Mouse (Mus musculus) limb, embryonic 13.5 days (tissue): Measurements from ENCODE around the gene Myh10. TPM values are rescaled to one million over a fixed set of nuclear protein-coding genes. Genes with fewer than 3 reads are reported as not detected.

Experiments
- ATAC-seq: fragments of 200-750 bp; cut with Nextera tagmentation; 2 replicates; pipeline ENCODE4 v1.8.0; 2017; ENCODE audit warnings: low read depth, moderate number of reproducible peaks, moderate TSS enrichment; ENCODE audit not compliant: low FRiP score
- H3K27ac ChIP-seq: fragments of 300-500 bp; sonication (generic); 2 replicates; pipeline ENCODE4 v1.5.1; 2015; ENCODE audit warnings: inconsistent platforms, mild to moderate bottlenecking, moderate library complexity
- H3K27me3 ChIP-seq: fragments of 300-500 bp; sonication (generic); 2 replicates; pipeline ENCODE4 v1.6.1; 2015; ENCODE audit warnings: mild to moderate bottlenecking, inconsistent platforms
- H3K36me3 ChIP-seq: fragments of 300-500 bp; sonication (generic); 2 replicates; pipeline ENCODE4 v1.6.1; 2015; ENCODE audit warnings: inconsistent platforms, mild to moderate bottlenecking, moderate library complexity
- H3K4me1 ChIP-seq: fragments of 300-500 bp; sonication (generic); 2 replicates; pipeline ENCODE4 v1.6.1; 2015; ENCODE audit warnings: inconsistent platforms
- H3K4me2 ChIP-seq: fragments of 300-500 bp; sonication (generic); replicated peaks from 2 replicates; pipeline ENCODE4 v1.6.1; 2015; ENCODE audit warnings: inconsistent platforms, mild to moderate bottlenecking, moderate library complexity
- H3K4me3 ChIP-seq: fragments of 300-500 bp; sonication (generic); 2 replicates; pipeline ENCODE4 v1.5.1; 2015; ENCODE audit warnings: moderate library complexity, mild to moderate bottlenecking, inconsistent platforms
- H3K9ac ChIP-seq: fragments of 300-500 bp; sonication (generic); 2 replicates; pipeline ENCODE4 v1.6.1; 2015; ENCODE audit warnings: mild to moderate bottlenecking, inconsistent platforms
- H3K9me3 ChIP-seq: fragments of 300-500 bp; sonication (generic); 2 replicates; pipeline ENCODE4 v1.6.1; 2016; ENCODE audit warnings: inconsistent platforms
- WGBS: fragments of 180-500 bp; shearing (Covaris S2); methylation state at CpG from one replicate; pipeline ENCODE4 v1.1.7; 2015; 5-methylcytosine and 5-hydroxymethylcytosine counted together
- polyA plus RNA-seq: library from polyadenylated mRNA; unstranded; fragments of >200 nt; fragmentation: Nextera tagmentation; extraction: Ambion mirVana; gene quantifications from 2 replicates; pipeline ENCODE4 v1.2.1, GENCODE M21; 2015

Myh10 gene
- polyA plus RNA-seq = 151 and 159 TPM in 2 replicates

DNA sequence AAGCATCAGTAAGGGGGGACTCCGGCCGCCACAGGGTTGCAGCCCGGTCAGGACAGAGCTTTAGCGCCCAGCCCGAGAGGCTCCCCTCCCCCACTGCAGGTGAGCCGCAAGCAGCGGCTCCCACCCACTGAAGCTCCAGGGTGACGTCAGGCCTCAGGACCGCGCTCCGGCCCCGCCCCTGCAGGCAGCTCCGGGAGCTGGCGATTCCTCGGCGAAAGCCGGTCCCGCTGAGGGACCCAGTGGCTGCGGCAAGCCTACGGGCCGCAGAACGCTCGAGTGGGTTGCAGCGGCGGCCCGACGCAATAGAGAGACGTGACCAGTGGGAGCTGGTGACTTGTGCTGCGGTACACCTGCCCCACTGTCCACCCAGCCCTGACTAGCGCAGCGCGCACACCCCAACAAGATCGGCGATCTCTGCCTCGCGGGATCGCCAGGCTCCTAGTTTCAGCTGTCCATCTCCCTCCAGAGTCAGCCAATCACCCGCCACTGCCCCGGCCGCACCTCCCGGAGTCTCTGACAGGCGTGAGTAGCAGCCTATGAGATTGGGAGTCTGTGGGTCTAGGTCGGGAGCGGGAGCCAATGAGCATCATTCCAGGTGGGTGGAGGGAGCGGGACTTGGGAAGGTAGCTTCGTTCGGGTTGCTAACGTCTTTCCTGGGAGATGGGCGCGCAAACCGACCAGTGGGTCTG, at the start of gene Myh10:
Gene Myh10 (plus strand): TSS at position 239 of the 689 bp plus-strand sequence.
- peak within 1 kb of the TSS; percentile 97 for H3K27ac ChIP-seq
- WGBS = under 1% methylated on average over 51 of the region's 51 CpGs
- peak within 1 kb of the TSS; percentile 84 for H3K4me2 ChIP-seq
- H3K9ac ChIP-seq = peak within 1 kb of the TSS; percentile 94
- H3K36me3 ChIP-seq = no peaks in the 10 kb centered on the region
- H3K4me1 ChIP-seq = peaks cover 23% of the 10 kb centered on the region
- no peaks in the 10 kb centered on the region for H3K27me3 ChIP-seq
- H3K9me3 ChIP-seq = no peaks in the 10 kb centered on the region
- peak within 1 kb of the TSS; percentile 74 for H3K4me3 ChIP-seq
- peak; percentile 99 for ATAC-seq

DNA sequence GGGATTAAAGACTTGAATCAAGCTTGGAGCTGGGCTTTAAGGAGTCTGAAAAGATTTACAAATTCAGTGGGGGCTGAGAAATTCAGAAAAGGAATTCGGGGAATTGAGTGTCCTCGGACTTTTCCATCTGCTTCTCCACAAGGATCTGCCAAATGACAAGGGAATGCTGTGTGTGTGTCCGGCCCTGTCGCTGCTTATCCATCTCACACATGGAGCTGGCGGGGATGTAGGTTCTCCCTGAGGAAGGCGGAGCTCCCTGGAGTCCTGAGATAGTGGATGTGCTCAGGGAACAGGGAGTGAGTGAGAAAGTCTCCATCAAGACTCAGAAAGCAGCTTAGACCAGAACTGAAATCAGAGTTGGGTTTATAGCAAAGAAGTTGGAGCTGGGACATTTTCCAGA, 46.6 kb upstream of the Myh10 start:
- no peak for ATAC-seq
- Histone ChIP-seq H3K9me3 (no peaks in the 10 kb centered on the region), H3K27ac (no peak overlapping the region), H3K27me3 (no peaks in the 10 kb centered on the region), H3K4me3 (no peak overlapping the region), H3K4me2 (no peak overlapping the region), H3K4me1 (peaks cover 12% of the 10 kb centered on the region; the same call in 1 of the 2 replicates), H3K9ac (no peak overlapping the region), H3K36me3 (no peaks in the 10 kb centered on the region)
- 74% methylated on average over 6 of the region's 6 CpGs for WGBS

DNA sequence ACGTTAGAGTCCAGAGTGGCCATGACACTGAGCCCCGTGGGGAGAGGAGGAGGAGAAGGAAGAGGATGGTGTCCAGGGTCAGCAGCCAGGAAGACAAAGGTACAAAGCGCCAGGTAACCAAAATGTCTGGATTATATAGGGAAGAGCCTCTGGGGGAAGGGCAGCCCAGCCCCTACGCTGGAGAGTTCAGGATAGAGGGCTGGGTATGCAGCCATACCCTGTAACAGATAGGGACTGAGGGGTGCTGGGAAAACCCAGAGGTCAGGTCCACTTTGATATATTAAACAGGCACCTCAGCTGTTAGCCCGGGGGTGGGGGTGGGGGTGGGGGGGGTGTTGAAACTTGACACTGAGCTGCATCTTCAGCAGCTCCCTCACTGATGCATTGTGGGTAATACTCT, 43.6 kb upstream of the Myh10 start:
- no peak overlapping the region for H3K27ac ChIP-seq
- no peaks in the 10 kb centered on the region for H3K9me3 ChIP-seq
- ATAC-seq = no peak
- H3K36me3 ChIP-seq = no peaks in the 10 kb centered on the region
- H3K9ac ChIP-seq = no peak overlapping the region
- no peak overlapping the region for H3K4me3 ChIP-seq
- peaks cover 12% of the 10 kb centered on the region; the same call in 1 of the 2 replicates for H3K4me1 ChIP-seq
- 55% methylated on average over 5 of the region's 5 CpGs for WGBS
- H3K4me2 ChIP-seq = no peak overlapping the region
- H3K27me3 ChIP-seq = no peaks in the 10 kb centered on the region

DNA sequence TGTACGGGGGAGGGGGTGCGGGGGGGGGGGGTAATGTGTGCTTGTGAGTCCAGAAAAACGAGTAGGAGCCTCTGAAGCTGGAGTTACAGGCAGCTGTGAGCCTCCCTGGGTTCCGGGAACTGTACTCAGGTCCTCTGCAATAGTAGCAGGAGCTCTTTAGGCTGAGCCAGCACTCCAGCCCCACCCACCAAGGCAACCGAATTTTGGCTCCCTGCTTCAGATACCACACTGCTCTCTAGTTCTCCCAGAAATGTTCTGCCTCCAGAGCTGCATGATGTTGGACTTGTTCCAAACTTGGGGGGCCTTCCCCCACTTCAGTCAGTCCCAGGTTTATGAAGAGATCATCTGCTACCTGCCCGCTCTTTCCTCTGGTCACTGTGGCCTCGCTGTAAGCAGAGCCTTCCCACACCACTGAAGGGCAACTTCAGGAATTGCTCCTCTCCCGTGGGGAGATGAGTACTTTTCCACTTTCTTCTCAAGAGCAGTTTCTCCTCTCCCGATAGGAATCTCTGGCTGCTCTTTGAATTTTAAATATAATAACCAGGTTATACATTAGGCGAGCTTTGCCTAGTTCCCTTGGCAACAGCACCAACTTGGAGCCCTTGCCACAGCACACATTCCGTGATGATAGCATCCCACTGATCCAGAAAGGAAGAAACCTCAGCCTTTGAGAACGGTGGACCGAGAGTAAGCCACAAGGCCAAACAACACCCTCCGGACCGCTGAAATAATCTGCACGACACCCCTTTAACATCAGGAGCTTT, 42.8 kb upstream of the Myh10 start:
- WGBS = 67% methylated on average over 16 of the region's 16 CpGs
- H3K27ac ChIP-seq = no peak overlapping the region

GRCm38 (mm10) chr11:68651518-68651917, 39.8 kb upstream of the Myh10 start:
- H3K4me3 ChIP-seq = no peak overlapping the region
- H3K9me3 ChIP-seq = no peaks in the 10 kb centered on the region
- H3K27me3 ChIP-seq = no peaks in the 10 kb centered on the region
- H3K4me2 ChIP-seq = no peak overlapping the region
- no peak for ATAC-seq
- H3K27ac ChIP-seq = no peak overlapping the region
- peaks cover 9% of the 10 kb centered on the region for H3K4me1 ChIP-seq
- H3K9ac ChIP-seq = no peak overlapping the region
- WGBS = 94% methylated on average over 2 of the region's 2 CpGs
- no peaks in the 10 kb centered on the region for H3K36me3 ChIP-seq

More for the DNA sequence above, 42.8 kb upstream of the Myh10 start:
- Histone ChIP-seq H3K9me3 (no peaks in the 10 kb centered on the region), H3K27me3 (no peaks in the 10 kb centered on the region), H3K9ac (no peak overlapping the region), H3K4me3 (no peak overlapping the region), H3K4me1 (peaks cover 12% of the 10 kb centered on the region; the same call in 1 of the 2 replicates), H3K4me2 (no peak overlapping the region), H3K36me3 (no peaks in the 10 kb centered on the region)
- no peak for ATAC-seq

- Histone ChIP-seq H3K4me1 (peaks cover 21% of the 10 kb centered on the region), H3K27ac (no peak overlapping the region), H3K27me3 (no peaks in the 10 kb centered on the region), H3K9ac (no peak overlapping the region), H3K9me3 (no peaks in the 10 kb centered on the region), H3K4me2 (no peak overlapping the region), H3K36me3 (no peaks in the 10 kb centered on the region), H3K4me3 (no peak overlapping the region)
- 84% methylated on average over 1 of the region's 1 CpGs for WGBS
- no peak for ATAC-seq
These were observed 35.8 kb upstream of the Myh10 start for GRCm38 (mm10) chr11:68655524-68655923.

DNA sequence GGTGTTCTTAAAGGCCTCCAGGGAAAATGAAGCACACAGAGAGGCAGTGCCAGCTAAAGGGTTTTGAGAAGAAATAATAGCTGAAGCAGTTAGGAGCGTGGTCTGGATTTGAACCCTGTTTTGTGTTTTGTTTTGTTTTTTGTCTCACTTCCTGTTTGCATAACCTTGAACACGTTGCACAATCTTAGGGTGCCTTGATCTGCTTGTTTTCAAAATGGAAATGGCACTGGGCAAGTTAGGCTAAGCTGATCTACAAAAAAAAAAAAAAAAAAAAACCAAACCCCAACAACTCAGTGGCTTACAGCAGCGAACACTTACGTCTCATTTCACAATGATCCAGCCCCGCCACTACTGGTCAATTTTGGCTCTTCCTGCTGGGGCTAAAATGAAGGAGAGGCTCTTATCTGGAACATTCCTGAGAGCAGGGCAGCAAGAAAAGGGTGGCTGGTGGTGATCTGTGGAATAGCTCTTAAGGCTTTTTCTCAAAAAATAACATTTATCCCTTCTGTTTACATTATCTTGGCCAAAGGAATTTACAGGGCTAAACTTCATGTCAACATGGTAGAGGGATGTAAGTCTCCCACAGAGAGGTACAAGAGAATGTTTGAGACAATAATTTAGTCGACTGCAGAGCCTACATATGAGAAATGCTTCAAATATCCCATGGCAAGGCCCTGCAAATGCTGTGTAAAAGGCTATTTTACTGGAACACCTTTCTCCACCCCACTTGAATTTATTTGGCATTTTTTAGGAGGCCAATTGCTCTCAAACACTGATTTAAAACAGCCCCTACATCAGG, 34.3 kb upstream of the Myh10 start:
- Histone ChIP-seq H3K9me3 (no peaks in the 10 kb centered on the region), H3K36me3 (no peaks in the 10 kb centered on the region), H3K4me1 (peaks cover 21% of the 10 kb centered on the region), H3K4me3 (no peak overlapping the region), H3K27me3 (no peaks in the 10 kb centered on the region), H3K27ac (peak overlapping the region; percentile 74), H3K4me2 (no peak overlapping the region), H3K9ac (no peak overlapping the region)
- WGBS = 41% methylated on average over 6 of the region's 6 CpGs
- ATAC-seq = no peak

GRCm38 (mm10) chr11:68657811-68658210, 33.5 kb upstream of the Myh10 start:
- WGBS = 50% methylated on average over 9 of the region's 9 CpGs
- Histone ChIP-seq H3K4me3 (no peak overlapping the region), H3K9ac (no peak overlapping the region), H3K4me2 (no peak overlapping the region), H3K9me3 (no peaks in the 10 kb centered on the region), H3K4me1 (peaks cover 21% of the 10 kb centered on the region), H3K36me3 (no peaks in the 10 kb centered on the region), H3K27me3 (no peaks in the 10 kb centered on the region), H3K27ac (peak overlapping the region; percentile 74)
- ATAC-seq = peak; percentile 44

GRCm38 (mm10) chr11:68665331-68665730, 26.0 kb upstream of the Myh10 start:
- H3K27ac ChIP-seq = peak overlapping the region; percentile 49; the same call in 1 of the 2 replicates
- no peaks in the 10 kb centered on the region for H3K27me3 ChIP-seq
- 34% methylated on average over 2 of the region's 2 CpGs for WGBS
- H3K9me3 ChIP-seq = peaks cover 9% of the 10 kb centered on the region
- H3K4me2 ChIP-seq = no peak overlapping the region
- 0 out of 2 replicates have a peak, but pooled peaks have one; percentile 54 for ATAC-seq
- peaks cover 15% of the 10 kb centered on the region for H3K4me1 ChIP-seq
- no peak overlapping the region for H3K4me3 ChIP-seq
- no peaks in the 10 kb centered on the region for H3K36me3 ChIP-seq
- H3K9ac ChIP-seq = no peak overlapping the region

- Histone ChIP-seq H3K4me3 (no peak overlapping the region), H3K4me1 (peaks cover 15% of the 10 kb centered on the region), H3K9ac (no peak overlapping the region), H3K9me3 (peaks cover 9% of the 10 kb centered on the region), H3K4me2 (no peak overlapping the region), H3K27me3 (no peaks in the 10 kb centered on the region), H3K27ac (no peak overlapping the region), H3K36me3 (no peaks in the 10 kb centered on the region)
- 63% methylated on average over 2 of the region's 2 CpGs for WGBS
- no peak for ATAC-seq
These were observed 25.1 kb upstream of the Myh10 start for GRCm38 (mm10) chr11:68666210-68666609.

- H3K27me3 ChIP-seq = no peaks in the 10 kb centered on the region
- no peak overlapping the region for H3K4me2 ChIP-seq
- peaks cover 25% of the 10 kb centered on the region for H3K4me1 ChIP-seq
- WGBS = 74% methylated on average over 5 of the region's 5 CpGs
- peaks cover 7% of the 10 kb centered on the region for H3K9me3 ChIP-seq
- no peak overlapping the region for H3K4me3 ChIP-seq
- no peak for ATAC-seq
- H3K27ac ChIP-seq = no peak overlapping the region
- no peak overlapping the region for H3K9ac ChIP-seq
- no peaks in the 10 kb centered on the region for H3K36me3 ChIP-seq
These were observed 18.9 kb upstream of the Myh10 start for GRCm38 (mm10) chr11:68672270-68672970.
